Mouse (Mus musculus) adrenal gland, postnatal 14 days (tissue): ENCODE results near the gene Taar7e. TPM values are rescaled to one million over a fixed set of nuclear protein-coding genes. Genes with fewer than 3 reads are reported as not detected.
A peak's percentile ranks its signal among the peaks of the same experiment; 100 is the strongest.
"Not testable (repeated sequence)": the region's sequence is repeated elsewhere in the genome, so short reads cannot be mapped to it uniquely, and the experiment has no call there.

Experiments used
- DNase-seq: peaks from one replicate; pipeline ENCODE4 v3.0.0; 2021; ENCODE audit warnings: mixed read lengths
- long read RNA-seq, 2 experiments: library from polyadenylated mRNA; stranded (forward); transcript quantifications; one replicate each; pipeline ENCODE4 v2.0.0; 2021
- total RNA-seq: library from RNA; stranded (reverse); gene quantifications from 2 replicates; pipeline ENCODE4 v1.2.3, GENCODE M21; 2021

Taar7e gene
- not detected in 2 replicates for total RNA-seq
- long read RNA-seq, experiment 1, result 0 reads
- long read RNA-seq, experiment 2, result 0 reads

DNA sequence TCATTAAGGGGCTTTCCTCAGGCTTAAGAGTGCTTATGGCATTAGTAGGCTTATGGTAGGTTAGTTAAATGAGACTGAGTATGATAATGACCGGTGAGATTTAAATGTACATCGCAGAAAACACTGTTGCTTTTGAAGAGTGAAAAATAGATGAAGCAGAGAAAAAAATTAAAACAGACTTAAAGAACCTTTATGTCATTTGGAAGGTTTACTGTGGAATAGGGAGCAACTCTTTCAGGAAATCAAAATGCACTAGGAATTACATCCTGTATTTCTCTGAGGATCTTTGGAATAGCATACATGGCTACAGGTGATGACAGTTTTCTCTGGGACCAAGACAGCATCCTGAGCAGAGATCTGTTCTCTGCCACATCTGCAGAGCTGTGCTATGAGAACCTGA lies at the start of gene Taar7e:
Gene Taar7e, plus strand, starts transcription at position 301 of the 400 bp plus-strand sequence.
- DNase-seq, result no peak

GRCm38 (mm10) chr10:23993381-23993780 lies 44.0 kb upstream of the Taar7e start, which contains the start of gene Taar7a:
TSS of gene Taar7a (minus strand) at chr10:23993481.
- DNase-seq, result no peak

GRCm38 (mm10) chr10:23999639-24000038 lies 37.8 kb upstream of the Taar7e start, which contains the start of gene Taar7b:
TSS of gene Taar7b (plus strand) at chr10:23999939.
- no peak for DNase-seq

DNA sequence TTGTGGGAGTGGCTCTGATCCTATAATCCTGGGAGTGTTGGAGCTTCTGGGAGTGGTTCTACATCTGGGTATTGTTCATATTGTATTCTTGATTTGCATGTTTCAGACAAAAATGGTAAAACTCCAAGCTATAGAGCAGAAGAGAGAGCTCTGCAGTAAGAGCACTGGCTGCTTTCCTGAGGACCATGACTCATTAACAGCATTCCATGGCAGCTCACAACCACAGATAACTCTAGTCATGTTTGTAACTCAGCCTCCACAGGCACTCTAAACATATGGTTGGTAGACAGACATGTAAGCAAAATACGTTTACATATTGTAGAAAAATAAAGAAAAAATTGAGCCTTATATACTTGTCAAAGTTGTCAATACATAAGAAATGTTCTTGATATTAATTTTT lies 31.0 kb upstream of the Taar7e start:
- DNase-seq, result no peak

- DNase-seq, result no peak
Observed at GRCm38 (mm10) chr10:24007034-24007433, 30.4 kb upstream of the Taar7e start.

GRCm38 (mm10) chr10:24008143-24008542 lies 29.3 kb upstream of the Taar7e start:
- DNase-seq, result no peak

DNA sequence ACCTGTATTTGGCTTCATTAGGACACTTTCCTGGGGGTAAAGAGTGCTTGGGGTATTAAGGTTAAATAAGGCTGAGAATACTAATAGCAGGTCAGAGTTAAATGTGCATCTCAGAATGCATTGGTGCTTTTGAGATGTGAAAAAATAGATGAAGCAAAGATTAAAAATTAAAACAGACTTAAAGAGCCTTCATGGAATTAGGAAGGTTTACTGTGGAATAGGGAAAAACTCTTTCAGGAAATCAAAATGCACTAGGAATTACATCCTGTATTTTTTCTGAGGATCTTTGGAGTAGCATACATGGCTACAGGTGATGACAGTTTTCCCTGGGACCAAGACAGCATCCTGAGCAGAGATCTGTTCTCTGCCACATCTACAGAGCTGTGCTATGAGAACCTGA lies 10.5 kb upstream of the Taar7e start, which contains the start of gene Taar7d:
Gene Taar7d, plus strand, starts transcription at position 301 of the 400 bp plus-strand sequence.
- no peak for DNase-seq

DNA sequence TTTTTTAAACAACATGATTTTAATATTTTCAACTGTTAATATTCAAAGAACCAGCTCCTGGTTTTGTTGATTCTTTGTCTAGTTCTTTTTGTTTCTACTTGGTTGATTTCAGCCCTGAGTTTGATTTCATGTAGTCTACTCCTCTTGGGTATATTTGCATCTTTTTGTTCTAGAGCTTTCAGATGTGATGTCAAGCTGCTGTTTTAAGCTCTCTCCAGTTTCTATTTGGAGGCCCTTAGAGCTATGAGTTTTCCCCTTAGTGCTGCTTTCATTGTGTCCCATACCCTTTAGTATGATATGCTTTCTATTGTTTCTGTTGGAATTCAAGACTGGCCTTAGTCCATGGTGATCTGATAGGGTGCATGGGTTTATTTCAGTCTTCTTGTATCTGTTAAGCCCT lies 6.1 kb upstream of the Taar7e start:
- DNase-seq, result no peak

- no peak for DNase-seq
Observed at GRCm38 (mm10) chr10:24040120-24040869, 2.9 kb downstream of the Taar7e start.

DNA sequence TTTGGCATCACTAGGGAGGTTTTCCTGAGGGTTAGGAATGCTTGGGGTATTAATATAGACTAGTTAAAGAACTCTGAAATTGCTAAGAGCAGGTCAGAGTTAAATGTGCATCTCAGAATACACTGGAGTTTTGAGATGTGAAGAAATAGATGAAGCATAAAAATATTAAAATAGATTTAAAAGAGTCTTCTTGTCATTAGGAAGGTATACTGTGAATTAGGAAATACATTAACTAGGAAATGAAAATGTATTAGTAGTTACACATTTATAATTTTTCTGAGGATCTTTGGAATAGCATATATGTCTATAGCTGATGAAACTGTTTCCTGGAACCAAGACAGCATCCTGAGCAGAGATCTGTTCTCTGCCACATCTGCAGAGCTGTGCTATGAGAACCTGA lies 11.8 kb downstream of the Taar7e start, which contains the start of gene Taar7f:
Gene Taar7f, plus strand, starts transcription at position 301 of the 400 bp plus-strand sequence.
- DNase-seq, result no peak

- DNase-seq, result no peak
Observed at GRCm38 (mm10) chr10:24052039-24052438, 14.6 kb downstream of the Taar7e start.

GRCm38 (mm10) chr10:24058986-24059385 lies 21.6 kb downstream of the Taar7e start:
- no peak for DNase-seq

DNA sequence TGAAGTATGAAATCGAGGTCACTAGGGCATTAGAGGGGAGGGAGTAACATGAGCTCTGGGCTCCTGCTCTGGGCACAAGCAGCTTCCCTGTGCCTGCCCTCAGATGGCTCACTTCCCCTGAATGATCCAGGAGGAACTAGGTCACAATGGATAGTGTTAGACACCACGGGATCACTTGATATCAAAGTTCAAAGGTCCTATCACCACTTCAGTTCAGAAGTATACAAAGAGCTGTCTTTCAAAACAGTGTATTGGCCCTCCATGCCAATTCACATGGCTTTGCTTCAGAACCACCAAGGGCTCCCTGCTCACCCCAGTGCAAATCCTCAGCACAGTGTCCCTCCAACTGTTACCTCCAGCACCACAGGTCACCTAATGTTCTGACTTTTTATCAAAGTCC lies 37.3 kb downstream of the Taar7e start:
- DNase-seq, result not testable (repeated sequence)

GRCm38 (mm10) chr10:24076200-24076599 lies 38.8 kb downstream of the Taar7e start, which contains the start of gene Taar8a:
TSS of gene Taar8a (plus strand) at chr10:24076500.
- DNase-seq, result not testable (repeated sequence)

GRCm38 (mm10) chr10:24080166-24080565 lies 42.8 kb downstream of the Taar7e start:
- peak; percentile 62 for DNase-seq

DNA sequence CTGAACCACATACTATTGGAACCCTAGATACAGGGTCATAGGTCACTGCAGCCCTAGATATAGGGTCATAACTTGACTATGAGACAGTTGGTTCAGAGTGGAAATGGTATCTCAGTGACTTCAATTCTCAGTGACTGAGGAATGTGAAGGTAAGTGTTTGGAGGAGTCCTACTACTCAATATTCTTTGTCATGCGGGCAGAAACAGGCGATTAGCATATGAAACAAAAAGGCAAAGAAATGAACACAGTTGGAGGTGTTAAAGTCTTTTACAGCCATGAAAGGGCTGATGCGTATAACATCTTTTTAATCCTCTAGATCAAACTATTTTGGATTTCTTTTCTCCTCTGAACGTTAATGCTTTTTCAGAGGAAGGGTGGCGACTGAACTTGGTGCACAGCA lies 48.5 kb downstream of the Taar7e start:
- no peak for DNase-seq

DNA sequence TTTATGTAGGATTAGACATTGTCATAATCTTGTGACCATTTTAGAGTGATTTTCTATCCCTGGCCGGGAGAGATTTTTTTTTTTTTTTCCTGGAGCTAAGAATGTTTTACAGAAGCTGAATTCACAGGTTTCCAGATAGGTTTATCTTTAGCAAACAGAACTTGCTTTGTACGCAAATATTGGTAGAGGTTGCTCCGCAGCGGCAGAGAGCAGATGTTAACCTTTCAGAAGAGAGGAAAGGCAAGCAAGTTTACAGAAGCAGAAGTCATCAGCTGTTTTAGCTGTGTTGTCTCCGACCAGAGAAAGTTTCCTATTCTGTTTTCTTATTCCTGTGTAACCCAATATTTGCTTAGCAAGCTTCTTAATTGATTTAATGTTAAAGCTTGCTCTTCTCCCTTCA lies 49.1 kb downstream of the Taar7e start:
- no peak for DNase-seq

DNA sequence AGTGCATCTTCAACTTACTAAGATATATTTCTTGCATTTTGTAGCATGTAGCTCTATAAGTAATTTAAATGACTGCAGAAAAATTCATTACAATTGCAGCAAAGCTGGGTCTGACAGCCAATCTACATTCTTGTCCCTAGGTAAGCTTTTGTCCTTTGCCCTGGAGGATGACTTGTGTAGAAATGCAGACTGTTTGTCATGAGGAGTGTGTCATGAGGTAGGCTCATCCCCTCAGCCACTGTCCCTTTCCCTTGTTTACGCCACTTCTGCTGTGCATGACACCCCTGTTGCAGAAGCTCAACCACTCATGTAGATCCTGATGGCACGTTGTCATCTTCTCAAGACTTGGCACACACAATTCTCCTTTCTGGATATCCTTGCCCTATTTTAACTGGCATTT lies 49.8 kb downstream of the Taar7e start:
- DNase-seq, result no peak

Other genes starting within 250 kb of the Taar7e start
- gene Slc18b1, start 240.6 kb upstream of the Taar7e start, total RNA-seq, result 25.1 and 33.2 TPM in 2 replicates
- gene Vnn3, start 186.2 kb upstream of the Taar7e start, total RNA-seq, result 19.2 and 36.6 TPM in 2 replicates
- gene Vnn1, start 142.9 kb upstream of the Taar7e start, total RNA-seq, result 21.1 and 27.7 TPM in 2 replicates
- not detected in 2 replicates for gene Taar1, start 117.3 kb upstream of the Taar7e start, total RNA-seq
- not detected in 2 replicates for gene Taar2, start 99.0 kb upstream of the Taar7e start, total RNA-seq
- not detected in 2 replicates for gene Taar3, start 88.1 kb upstream of the Taar7e start, total RNA-seq
- gene Taar4, start 77.1 kb upstream of the Taar7e start, total RNA-seq, result not detected in 2 replicates
- not detected in 2 replicates for gene Taar5, start 66.9 kb upstream of the Taar7e start, total RNA-seq
- gene Taar6, start 52.0 kb upstream of the Taar7e start, total RNA-seq, result not detected in 2 replicates
- gene Taar7a, start 44.1 kb upstream of the Taar7e start, total RNA-seq, result not detected in 2 replicates
- gene Taar7b, start 37.7 kb upstream of the Taar7e start, total RNA-seq, result not detected in 2 replicates
- not detected in 2 replicates for gene Taar7d, start 10.4 kb upstream of the Taar7e start, total RNA-seq
- gene Taar7f, start 11.9 kb downstream of the Taar7e start, total RNA-seq, result not detected in 2 replicates
- not detected in 2 replicates for gene Taar8a, start 38.9 kb downstream of the Taar7e start, total RNA-seq
- gene Taar8b, start 54.7 kb downstream of the Taar7e start, total RNA-seq, result not detected in 2 replicates
- gene Taar8c, start 64.3 kb downstream of the Taar7e start, total RNA-seq, result not detected in 2 replicates
- not detected in 2 replicates for gene Taar9, start 71.9 kb downstream of the Taar7e start, total RNA-seq
- 116 and 125 TPM in 2 replicates for gene Stx7, start 111.7 kb downstream of the Taar7e start, total RNA-seq
- gene Moxd1, start 185.9 kb downstream of the Taar7e start, total RNA-seq, result 0.52 and 0.53 TPM in 2 replicates